Mouse (Mus musculus): ENCODE results near the gene Kansl1l.
"Not testable (repeated sequence)": the region's sequence is repeated elsewhere in the genome, so short reads cannot be mapped to it uniquely, and the experiment has no call there.

The Kansl1l gene

DNA sequence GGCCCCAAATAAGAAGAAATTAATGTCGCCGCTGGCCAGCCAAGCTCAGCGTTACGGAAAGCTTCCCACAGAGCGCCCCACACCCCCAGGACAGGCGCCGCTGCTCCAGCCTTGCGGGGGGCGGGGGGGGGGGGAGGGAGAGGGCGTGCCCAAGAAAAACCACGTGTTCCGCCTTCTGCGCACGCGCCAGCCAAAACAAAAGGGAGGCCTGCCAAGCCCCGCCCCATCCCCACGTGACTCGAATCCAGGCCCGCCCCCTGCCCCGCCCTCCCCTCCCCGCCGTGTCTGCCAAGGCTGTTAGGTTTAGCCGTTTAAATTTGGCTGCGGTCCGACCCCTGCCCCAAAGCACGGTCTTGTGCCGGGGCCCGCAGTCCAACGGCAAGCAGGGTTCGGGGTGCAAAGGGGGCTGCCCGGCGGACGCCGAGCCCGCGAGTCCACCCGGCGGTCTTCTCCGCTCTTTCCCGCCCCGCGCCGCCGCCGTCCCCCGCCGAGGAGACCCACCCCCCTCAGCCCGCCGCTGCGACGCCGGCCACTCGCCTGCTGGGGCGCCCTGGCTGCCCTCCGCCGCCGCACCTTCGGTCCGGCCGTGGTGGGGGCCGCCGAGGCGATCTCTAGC, 417 bp downstream of the Kansl1l start:
- DNase-seq: peak; percentile 97

DNA sequence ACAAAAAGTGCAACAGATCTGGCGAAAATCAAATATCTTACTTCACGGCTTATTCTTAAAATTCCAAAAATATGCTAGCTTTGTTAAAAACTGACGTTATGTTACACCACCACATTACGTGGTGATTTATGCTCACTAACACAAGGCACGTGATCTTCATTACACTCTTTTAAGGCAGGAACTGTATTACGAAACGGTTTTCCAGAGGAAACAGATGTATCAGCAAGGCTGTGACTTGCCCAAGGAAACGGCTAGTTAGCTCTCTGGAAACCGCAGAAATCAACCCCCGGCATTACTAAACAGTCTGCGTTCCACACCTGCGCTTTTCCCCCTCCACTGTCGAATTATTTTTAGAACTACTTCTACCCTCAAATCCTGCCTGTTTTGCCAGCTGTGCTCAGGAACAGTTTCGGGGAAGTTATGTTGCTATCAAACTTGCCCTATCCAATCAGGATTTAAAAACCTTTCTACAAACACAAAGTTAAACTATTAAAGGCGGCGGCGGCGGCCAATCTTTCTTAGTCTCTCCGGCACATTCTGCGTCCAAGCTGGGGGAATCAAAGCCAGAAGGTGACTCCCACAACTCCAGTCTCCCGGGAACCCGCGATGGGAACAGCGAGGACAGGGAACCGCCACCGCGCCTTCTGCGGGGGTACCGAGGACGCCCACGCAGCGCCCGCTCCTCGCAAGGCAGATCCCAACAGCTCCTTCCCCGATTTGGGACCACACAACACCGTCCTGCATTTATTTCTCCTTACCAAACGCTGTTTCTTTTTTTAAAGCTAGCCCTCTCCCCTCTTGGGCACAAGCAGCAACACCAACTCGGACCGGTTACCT, 1.2 kb downstream of the Kansl1l start:
- DNase-seq: peak; percentile 58

DNA sequence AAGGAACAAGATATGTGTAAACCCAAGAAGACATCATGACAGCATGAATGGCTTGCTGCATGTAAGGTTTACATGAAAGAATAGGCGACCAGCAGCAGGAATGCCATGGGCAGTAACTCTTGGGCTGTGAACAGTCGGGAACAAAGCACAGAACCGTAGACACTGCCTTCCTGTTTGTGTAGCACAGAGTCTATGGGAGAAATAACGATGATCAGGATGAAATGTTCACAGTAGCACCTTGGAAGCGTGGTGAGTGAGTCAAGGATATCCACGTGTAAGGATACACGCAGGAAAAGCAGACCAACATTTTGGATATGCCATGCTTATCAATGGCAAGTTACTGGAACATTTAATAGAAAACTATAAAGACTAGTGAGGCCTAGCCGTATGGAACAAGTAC, 2.6 kb downstream of the Kansl1l start:
- peak; percentile 12 for DNase-seq

DNA sequence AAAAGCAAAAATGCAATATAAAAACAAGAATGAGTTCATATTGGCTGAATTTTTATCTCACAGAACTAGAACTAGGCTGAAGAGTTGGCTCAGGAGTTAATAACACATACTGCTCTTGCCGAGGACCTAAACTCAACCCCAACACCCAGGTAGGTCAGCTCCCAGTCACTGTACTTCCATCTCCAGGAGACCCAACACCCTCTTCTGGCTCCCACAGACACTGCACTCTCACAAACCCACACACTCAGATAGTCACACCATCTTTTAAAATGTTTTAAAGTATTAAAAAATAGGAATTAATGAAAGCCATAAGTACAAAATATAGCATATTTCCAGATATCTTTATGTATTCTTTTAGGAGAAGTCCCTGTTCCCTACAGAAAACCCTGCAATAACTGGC, 4.2 kb downstream of the Kansl1l start:
- no peak for DNase-seq

DNA sequence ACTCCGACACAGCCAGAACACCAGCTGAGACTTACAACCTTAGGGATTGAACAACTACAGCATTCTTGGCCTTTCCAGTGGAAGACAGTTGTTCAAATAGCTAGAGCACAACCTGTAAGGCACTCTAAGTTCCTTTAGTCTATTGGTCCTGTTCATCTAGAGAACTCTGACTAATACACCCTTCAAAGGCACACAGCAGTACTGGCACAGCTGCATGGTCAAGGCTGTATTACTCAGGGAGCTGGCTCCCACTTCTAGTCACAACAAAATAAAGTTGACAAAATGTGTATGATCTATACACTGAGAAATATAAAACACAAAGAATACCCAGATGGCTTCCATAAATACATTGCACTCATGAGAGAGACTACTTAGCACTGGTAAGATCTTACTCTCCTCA, 10.5 kb downstream of the Kansl1l start:
- DNase-seq: no peak

DNA sequence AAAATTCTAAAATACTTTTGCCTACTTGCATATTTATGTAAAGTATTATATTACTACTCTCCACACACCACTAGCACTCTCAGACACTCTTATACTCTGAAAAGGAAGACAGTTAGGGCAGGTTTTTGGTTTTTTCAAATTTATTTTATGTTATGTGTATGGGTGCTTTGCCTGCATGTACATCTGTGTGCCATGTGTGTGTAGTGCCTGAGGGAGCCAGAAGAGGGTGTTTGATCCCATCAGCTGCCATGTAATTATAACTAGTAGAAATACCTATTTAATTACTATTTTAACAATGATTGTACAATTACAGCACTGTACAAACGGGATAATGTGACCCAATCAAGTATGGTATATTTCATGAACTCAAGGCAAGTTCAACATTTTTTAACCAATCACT, 12.0 kb downstream of the Kansl1l start:
- no peak for DNase-seq

DNA sequence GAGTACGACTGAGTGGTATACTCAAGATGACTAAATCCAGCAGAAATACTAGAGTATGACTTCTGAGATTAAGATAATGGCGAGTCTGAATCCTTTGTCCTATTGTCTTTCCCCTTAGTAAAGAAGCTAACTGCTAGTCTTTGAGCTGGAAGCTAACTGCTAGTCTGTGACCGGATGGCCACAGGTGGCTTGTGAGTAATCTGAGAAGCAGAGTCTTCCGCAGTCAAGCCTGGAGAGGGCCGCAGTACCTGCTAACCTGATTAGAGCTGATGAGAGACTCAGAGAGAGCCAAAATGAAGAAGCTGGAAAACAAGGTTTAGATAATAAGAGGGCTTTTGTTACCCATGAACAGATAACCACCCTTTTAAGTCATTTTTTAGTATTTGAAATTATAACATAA, 12.7 kb downstream of the Kansl1l start:
- DNase-seq: no peak

DNA sequence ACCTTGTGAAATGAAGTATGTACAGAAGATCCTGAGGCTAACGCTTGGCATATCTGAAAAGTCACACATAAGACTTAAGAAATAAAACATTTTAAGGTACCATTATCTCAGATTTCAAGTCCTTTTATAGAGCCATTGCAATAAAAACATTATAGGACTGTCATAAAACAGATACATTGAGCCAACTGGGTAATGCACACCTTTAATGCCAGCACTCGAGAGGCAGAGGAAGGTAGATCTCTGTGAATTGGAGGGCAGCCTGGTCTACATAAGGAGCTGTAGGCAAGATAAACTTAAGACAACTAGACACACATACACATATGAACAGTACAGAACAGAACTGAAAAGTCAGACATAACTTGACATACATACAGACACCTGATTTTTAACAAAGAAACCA, 19.4 kb downstream of the Kansl1l start:
- no peak for DNase-seq

DNA sequence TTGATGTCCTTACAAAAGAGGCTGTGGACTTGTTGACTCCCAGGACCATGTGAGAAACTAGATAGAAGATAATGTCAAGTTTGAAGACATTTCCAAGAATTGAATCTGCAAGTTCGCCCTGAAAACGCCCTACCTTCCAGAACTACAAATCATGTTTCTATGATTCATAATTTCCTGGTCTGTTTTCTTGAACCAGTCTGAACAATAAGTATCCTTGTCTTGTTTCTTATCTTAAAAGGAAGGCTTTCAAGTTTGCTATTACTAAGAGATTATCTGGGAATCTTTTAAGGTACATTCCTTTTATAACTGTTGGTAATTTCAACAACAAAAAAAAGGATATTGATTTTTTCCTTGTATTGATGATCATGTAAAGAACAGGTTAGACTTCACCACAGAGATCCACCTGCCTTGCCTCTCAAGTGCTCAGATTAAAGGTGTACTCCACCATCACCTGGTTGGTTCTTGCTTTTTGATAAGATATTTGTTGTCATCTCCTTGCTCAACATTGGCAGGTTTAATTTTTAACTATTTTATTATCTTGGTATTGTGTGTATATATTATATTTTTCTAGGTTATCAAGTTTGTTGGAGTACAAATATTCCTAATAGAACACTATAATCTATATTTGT, 24.4 kb downstream of the Kansl1l start:
- DNase-seq: no peak

DNA sequence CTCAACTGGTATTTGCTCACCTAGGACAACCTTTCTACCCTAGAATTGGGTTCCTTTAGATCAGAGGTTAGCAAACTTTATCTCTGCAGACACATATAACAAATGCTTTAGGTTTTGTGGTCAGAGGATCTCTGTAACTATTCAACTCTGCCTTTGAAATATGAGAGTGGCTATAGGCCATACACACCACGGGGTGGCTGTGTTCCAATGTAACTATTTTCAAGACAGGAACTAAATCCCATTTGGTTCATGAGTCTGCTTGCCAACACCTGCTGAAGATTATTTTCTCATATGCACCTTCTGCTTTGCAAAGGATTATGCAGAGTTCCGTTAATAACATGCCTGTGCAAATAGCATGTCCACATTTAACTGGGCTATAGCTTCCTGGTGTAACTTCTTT, 35.1 kb downstream of the Kansl1l start:
- no peak for DNase-seq

DNA sequence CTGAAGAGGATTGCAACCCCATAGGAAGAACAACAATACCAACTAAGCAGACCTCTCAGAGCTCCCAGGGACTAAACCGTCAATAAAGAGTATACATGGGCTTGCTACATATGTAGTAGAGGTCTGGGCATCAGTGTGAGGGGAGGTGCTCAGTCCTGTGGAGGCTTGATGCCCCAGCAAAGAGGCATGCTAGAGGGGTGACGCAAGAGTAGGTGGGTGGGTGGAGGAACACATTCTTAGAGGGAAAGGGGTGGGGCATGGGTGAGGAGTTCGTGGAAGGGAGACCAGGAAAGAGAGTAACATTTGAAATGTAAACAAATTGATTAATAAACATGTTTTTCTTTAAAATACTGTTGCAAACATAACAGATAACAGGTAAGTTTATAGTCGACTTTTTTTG, 36.3 kb downstream of the Kansl1l start:
- DNase-seq: no peak

DNA sequence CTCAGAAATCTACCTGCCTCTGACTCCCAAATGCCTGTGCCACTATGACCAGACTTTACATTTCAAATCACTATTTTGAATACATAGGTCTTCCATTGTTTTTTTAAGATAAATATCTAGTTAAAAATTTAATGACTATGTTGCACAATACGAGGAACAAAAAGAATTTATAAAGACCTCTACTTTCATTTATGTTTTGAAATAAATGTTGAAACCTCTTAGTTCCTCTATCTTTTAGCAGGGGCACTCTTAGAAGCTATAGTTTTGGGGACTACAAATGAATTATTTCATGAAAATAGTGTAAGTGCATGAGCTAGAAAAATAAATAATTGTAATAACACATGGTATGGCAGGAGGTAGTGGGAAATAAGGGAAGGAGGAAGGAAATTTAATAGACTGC, 38.6 kb downstream of the Kansl1l start:
- DNase-seq: no peak

DNA sequence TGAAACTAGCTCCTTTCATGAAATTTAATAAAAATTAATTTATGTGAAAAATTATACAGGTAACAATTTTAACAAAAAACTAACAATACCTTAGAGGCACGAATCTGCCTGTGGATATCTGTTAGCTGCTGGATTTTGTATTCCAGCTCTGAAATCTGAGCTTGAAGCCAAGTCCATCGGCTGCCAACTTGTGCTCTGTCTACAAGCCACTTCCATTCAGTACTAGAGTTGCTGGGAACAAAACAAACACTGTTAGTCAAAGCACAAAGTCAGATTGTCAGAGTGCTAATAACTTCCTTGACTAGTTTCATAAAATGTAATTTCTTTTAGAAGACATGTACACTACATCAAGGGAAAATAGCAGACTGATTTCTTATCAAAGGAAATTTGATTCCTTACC, 39.5 kb downstream of the Kansl1l start:
- DNase-seq: peak; percentile 27

DNA sequence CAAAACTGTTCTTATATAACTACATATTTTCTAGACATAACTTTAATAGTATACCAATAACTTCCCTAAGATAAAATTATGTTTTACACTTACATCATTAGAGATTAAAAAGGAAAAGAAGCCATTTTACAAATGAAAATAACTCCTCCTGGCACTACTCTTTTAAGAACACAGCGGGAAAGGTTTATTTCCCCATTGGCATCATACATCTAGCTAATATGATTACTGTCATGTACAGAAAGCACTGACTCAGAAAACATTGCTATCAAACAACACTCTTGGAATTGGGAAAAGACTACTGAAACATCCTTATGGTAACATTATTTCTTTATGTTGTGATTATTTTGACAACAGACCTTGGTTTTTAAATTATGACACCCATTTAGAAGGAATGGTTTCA, 48.6 kb downstream of the Kansl1l start:
- no peak for DNase-seq

DNA sequence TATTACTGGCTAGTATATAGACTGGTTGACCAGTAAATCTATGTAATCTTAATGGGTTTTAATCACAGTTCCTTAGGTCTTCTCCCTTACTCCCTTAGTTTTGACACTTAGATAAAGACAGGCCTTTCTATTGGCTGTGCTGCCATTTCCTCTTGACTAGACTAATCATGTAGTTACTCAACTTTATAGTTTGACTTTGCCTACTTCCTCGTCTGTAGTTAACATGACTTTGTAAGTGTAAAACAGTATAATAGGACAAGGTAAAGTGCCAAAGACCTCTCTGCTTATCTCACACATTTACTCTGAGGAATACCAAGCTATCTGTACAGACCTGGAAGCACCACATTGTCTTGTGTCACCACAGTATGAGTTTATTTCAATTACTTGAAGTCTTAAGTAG, 86.8 kb downstream of the Kansl1l start:
- no peak for DNase-seq

DNA sequence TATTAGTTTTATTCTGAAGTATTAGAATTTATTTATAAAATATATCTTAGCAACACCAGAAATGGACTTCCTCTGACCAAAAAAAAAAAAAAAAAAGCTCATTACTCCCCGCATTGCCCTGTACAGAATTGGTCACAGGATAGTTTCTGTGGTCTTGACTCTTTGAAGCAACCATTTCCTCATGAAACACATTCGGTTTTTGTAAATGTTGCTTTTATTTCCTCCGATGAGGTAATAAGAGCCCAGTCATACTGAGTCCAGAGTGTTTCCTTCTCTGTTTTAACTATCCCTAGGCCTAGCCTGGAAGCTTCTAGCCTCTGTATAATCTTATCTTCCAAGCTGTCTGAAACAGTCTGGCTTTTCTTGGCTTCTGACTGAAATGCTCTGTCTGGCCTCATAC, 104.5 kb downstream of the Kansl1l start:
- no peak for DNase-seq

DNA sequence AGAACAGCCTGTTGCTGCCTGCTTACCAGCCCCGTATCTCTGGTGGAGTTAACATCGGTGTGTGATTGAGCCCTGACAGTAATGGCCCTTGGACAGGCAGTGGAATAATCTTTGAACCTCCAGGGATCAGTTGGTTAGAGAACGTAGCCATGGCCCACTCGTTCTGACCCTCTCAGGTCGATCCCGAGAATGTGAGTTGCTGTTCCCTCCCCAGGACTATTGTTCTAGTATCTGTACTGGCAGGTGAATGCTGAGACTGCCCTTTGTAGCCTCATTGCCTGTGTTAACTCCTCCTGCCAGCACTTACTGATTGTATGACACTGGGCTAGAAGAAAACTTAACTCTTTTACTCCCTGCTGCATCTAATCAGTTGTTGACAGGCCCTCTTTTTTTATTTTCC, 112.8 kb downstream of the Kansl1l start:
- no peak for DNase-seq

DNA sequence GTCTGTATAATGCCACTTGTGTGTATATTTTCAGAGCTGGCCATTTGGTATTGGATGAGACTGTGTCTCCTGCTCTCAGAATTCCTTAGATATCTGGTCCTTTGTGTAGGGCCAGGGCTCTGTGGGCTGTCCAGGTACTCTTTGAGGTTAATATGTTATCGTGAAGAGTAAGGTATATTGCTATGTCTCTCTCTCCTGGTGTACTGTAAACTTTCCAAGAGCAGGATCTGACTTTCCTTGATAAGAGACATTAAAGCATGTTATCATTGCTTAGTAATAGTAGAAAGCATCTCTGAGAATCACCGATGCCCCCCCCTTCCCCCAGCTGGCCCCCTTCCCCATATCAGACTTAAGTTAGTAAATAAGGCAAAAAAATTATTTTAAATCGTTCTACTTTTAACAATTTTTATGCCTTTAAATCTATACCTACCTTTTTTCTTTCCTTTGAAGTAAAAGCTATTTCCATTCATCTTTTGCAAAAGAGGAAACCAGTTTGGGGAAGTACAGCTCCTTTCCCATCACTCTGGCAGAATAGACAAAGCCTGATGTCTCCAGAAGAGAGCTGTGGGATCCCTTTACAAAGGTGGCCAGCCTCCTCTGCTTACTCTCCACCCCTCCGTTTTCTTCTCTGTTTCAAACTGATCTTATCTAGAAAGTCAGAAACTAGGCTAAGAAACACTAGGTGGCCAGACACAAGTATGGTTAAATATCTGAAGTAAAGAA, 114.6 kb downstream of the Kansl1l start:
- no peak for DNase-seq

DNA sequence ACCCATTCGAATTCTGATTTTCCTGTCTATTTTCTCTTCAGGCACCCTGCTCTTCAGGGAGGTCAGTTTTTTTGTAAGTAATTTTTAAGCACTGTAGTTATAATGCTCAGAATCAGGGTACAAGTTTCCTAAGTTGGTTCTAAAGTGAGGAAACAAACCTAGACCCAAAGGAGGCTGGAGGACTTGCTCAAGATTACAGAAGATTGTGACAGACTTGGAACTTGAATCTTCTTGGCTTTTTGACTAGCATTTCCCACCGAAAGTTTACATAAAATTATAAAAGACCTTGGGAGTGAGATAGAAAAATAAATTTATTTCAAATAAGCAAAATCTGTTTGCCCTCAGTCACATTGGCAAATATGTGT, 115.8 kb downstream of the Kansl1l start:
- no peak for DNase-seq

DNA sequence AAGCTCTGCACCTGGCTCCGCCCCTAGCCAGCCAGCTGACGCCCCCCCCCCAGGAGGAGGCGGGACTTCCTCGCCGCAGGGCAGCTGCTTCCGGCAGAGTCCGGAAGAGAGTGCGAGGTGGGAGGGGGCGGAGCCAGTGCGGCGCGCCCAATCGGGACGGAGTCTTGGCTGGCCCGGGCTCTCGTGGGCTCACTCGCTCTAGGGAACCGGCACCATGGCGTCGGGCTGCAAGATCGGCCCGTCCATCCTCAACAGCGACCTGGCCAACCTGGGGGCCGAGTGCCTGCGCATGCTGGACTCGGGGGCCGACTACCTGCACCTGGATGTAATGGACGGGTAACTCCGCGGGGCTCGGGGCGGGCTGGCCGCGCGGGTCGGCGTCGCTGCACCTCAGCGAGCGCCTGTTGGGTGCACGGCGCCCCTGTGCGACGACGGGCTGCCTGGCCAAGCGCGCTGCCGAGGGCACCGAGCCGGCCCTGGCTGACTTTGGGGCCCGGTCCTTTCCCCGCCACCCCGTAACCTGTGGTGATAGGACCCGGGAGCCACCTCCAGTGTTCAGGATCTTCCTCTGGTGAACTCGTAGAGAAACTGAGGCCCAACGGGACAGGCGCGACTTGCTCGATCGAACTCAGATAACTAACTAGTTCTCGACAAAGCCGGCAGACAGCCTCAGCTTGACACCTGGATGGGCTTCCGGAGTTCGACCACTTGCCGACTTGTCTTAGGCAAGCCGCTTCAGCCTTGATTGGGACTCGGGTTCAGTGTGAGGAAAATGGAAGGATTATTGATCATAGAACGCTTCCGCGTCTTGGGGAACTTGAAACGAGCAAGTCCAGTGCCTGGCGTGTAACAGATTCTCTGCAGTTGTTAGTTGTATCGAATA, 116.4 kb downstream of the Kansl1l start, which contains the start of gene Rpe:
Gene Rpe, plus strand, starts transcription at position 139 of the 883 bp plus-strand sequence.
- peak; percentile 94 for DNase-seq

DNA sequence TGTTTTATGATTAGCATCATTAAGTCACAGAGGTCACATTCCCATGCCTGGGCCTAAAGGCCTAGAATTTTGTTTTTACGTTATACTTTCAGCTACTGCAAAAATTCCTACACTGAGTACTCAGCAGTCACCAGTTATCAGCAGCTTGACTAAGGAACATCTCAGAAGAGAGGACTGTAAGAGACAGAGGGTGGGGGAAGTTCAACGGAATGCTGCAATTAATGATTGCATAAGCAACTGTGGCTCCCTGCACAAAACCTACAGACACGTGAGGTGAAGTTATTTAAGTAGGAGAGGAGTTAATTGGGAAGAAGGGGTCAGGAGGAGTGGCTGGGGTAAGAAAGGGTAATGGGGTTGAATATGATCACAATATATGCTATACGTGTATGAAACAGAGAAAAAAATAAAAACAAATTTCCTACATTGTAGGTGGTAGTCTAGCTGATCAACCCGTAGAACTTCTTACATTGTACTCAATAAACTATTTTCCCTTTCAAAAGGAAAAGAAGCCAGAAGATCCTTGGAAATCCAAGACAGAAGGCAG, 117.1 kb downstream of the Kansl1l start:
- peak; percentile 4 for DNase-seq

DNA sequence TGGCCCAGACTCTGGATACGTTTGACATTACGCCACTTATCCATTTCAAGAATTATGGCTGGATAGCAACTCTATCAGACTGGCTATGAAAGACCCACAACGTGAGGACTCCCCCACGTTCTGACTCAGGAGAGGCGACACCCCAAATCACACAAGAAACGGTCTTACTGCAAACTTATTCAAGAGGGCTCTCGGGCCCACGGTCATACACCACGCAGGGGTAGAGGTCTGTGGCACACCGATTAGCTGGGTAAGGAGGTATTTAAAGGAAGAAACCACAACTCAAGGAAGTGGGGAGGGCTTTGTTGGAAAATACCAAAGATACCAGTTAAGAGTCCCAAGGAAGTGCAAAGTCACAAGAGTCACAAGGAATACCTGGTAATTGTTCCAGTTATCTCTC, 117.7 kb downstream of the Kansl1l start:
- not testable (repeated sequence) for DNase-seq
